Comparison of ENCODE assay signal across 12 mouse cellular contexts in genomic region chr5:130369237-130369636, GRCm38 (mm10). TPM values are rescaled to one million over a fixed set of nuclear protein-coding genes. Genes with fewer than 3 reads are reported as not detected.
DNase-seq lines count a peak whose midpoint lies in the region; ATAC-seq and TF ChIP-seq lines count a peak whose summit lies in the region.
"Had no signal": no experiment of that assay in that cellular context is flagged by ENCODE, and none has a peak within 500 bp of the region (broad histone marks: within the 10 kb centered on the region; RNA-seq: fewer than 3 reads in every experiment).

TSS of gene Caln1 (plus strand) at chr5:130369455.

- no peak within 1 kb of the TSS for H3K27ac ChIP-seq in left cerebral cortex, adult 2 months
- no peak within 1 kb of the TSS for H3K27ac ChIP-seq in gastrocnemius, adult 2 months
- H3K27ac ChIP-seq: embryonic facial prominence, embryonic 12.5 days; liver, embryonic 14.5 days had no signal

- no peak within 1 kb of the TSS for H3K4me3 ChIP-seq in left cerebral cortex, adult 2 months
- no peak within 1 kb of the TSS for H3K4me3 ChIP-seq in gastrocnemius, adult 2 months
- H3K4me3 ChIP-seq: embryonic facial prominence, embryonic 12.5 days had no signal

- no peak for TF ChIP-seq CTCF in left cerebral cortex, adult 2 months (IDR thresholded peaks at IDR 0.05)
- no peak for TF ChIP-seq CTCF in gastrocnemius, adult 2 months (IDR thresholded peaks at IDR 0.05)

- DNase-seq in left cerebral cortex, adult 2 months (ENCODE audit: extremely low spot score in 1 of 2, low spot score in 2 of 2): no peak
- no peak for DNase-seq in left cerebral cortex, adult 11 months (ENCODE audit: low spot score)
- peak; percentile 69 for DNase-seq in adrenal gland, adult 2 months
- DNase-seq in cerebellum, adult 18-20 months: peak; percentile 92
- DNase-seq in layer of hippocampus, postnatal 14 days (ENCODE audit: low spot score in 2 of 2): no peak
- DNase-seq in thymus, postnatal 10 days (ENCODE audit: low spot score in 2 of 2): no peak
- no peak for DNase-seq in gastrocnemius, adult 2 months

- ATAC-seq in erythroblast, adult 5-6 weeks (replicated peaks; ENCODE audit: low FRiP score, poor library complexity, severe bottlenecking): no peak
- ATAC-seq: Patski had no signal

- intact Hi-C loops in left cerebral cortex, adult 2 months (cut with DNase I): no loop called here
- intact Hi-C loops in gastrocnemius, adult 2 months (cut with DNase I): no loop called here

RNA-seq across cellular contexts. Expression of gene Caln1, which starts in this region (rescaled TPM):
- 100 to 1,000 TPM; 116 to 124 TPM for total RNA-seq in left cerebral cortex, adult 2 months (2021)
- 10 to 100 TPM; 33.7 to 46.2 TPM for total RNA-seq in adrenal gland, adult 2 months (2021)
- polyA plus RNA-seq in adrenal gland, adult 2 months (2012; rRNA removed): 19.4 and 19.7 TPM in 2 replicates
- 100 to 1,000 TPM; 151 to 159 TPM for total RNA-seq in layer of hippocampus, postnatal 14 days (2021)
- total RNA-seq in erythroblast, adult 5-6 weeks (2015; ENCODE audit: low replicate concordance): not detected in 2 replicates
- total RNA-seq in erythroblast, adult 5-6 weeks (2017; ENCODE audit: low replicate concordance): not detected in 2 replicates
- total RNA-seq in gastrocnemius, adult 2 months (2021): under 1 TPM in 1 of 2 experiments, not detected in 1; 0.05 TPM
- polyA plus RNA-seq: liver, embryonic 14.5 days; Patski; stomach, embryonic 14.5 days had no signal

Comparison
In these comparisons a context has a peak if more than half of its experiments do, and no peak if none do; other contexts are left out.
1. RNA of gene Caln1 (total RNA-seq): 151 to 159 TPM in layer of hippocampus, postnatal 14 days, 116 to 124 TPM in left cerebral cortex, adult 2 months and 33.7 to 46.2 TPM in adrenal gland, adult 2 months; 0.05 TPM in gastrocnemius, adult 2 months and not detected in erythroblast, adult 5-6 weeks; every median in the first group is over 10 times any median in the second.
2. DNase-seq: peak in adrenal gland, adult 2 months (single experiment) and cerebellum, adult 18-20 months (2 of 2); none in left cerebral cortex, adult 2 months (0 of 2), left cerebral cortex, adult 11 months (single experiment), layer of hippocampus, postnatal 14 days (0 of 2), thymus, postnatal 10 days (0 of 2) and gastrocnemius, adult 2 months (single experiment).